Mouse (Mus musculus): ENCODE measurements around the gene Emc6. TPM values are rescaled to one million over a fixed set of nuclear protein-coding genes. Genes with fewer than 3 reads are reported as not detected.

Emc6 gene
- 10 to 100 TPM; 42.2 to 49.5 TPM for polyA plus RNA-seq (2017; shearing (Covaris generic))

DNA sequence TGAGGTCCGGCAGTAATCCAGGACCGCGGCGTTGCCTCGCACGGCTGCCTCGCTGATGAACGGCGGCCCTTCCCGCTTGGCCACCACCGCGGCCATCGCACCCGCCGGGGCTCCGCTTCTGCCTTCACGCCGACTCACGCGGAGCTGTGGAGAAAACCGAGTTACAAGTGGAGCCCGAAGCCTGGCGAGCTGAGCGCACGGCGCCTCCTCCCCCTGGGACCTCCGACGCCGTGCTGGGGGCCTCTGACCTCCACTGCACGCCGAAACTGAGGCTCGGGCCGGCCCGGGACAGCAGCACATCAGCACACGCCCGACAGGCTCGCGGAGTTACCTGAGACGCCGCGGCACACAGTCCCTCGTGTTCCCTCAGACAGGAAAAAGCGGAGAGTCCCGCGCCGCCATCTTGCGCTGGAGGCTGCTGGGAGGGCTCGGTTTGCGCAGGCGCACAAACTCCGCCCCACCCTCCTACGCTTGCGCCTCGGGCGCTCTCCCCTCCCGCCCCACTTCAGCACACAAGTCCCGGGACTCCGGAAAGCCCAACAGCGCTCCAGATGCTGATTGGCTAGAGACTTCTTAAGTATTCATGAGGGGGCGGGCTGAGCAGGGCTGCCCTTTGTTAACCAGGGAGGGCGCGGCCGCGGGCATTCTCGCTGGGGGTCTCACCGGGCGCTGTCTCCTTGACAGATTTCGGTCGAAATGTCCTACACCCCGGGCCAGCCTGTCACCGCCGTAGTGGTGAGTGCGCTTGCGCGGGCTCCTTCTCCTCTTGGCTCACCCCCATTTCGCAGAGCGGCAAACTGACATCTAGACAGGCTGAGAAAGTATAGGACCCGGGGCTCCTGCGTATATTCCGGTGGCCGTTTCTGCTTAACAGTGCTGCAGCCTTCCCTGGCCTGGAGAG is at the start of gene Emc6, which contains the start of gene Tax1bp3:
Emc6 (minus strand) TSS at position 430 of the 901 bp plus-strand sequence.
Tax1bp3 (plus strand) TSS at position 476 of the 901 bp plus-strand sequence.
- peak; percentile 98 for ATAC-seq

DNA sequence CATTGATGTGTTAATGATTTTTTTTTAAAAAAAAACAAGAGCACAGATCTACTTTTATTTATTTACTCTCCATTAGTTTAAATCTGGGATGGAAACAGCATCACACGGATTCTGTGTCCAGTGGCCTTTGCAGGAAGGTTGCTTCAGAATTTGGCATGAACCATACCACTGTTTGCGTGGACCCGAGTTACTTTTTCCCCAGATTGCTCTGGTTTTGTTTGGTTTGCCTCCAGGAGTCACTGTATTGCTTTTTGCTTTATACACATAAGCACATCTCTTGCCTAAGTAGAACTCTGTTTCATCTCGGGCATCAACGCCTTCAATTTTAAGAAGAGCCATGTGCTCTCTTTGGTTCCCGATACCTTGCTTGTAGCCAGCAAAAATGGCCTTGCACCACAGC is 49.0 kb upstream of the Emc6 start:
- no peak for ATAC-seq

DNA sequence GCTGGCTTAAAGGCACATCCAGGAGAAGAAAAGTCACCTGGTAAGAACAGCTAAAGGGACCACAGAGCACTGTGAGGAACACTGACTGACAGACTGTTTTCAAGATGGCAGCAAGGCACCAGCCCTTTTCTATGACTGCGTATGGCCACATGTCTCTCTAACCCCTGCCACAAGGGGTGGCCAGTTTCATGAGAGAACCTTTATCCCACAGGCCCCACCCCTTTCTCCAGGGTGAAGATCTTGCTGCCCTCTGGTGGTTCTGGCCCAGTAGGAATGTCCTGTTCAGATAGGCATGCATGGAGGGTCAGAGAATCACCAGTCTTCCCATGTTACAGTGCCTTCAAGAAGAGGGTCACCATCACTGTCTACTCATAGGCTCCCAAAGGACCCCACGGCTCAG is 47.1 kb upstream of the Emc6 start:
- no peak for ATAC-seq

DNA sequence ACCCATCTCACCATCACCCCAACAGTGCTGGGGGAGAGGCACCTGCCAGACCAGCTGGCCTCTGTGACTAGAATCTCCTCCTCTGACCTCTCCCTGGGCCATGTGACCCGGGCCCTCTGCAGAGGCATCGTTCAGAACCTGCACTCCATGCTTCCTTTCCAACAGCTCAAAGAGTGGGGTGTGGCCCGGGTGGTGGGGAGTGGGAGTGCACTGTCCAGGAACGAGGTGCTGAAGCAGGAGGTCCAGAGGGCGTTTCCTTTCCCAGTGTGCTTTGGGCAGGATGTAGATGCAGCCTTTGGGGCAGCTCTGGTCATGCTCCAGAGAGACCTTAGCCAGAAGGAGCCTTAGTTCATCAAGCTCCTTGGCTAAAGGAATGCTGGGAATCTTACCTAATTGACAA is 46.0 kb upstream of the Emc6 start:
- ATAC-seq, result no peak

DNA sequence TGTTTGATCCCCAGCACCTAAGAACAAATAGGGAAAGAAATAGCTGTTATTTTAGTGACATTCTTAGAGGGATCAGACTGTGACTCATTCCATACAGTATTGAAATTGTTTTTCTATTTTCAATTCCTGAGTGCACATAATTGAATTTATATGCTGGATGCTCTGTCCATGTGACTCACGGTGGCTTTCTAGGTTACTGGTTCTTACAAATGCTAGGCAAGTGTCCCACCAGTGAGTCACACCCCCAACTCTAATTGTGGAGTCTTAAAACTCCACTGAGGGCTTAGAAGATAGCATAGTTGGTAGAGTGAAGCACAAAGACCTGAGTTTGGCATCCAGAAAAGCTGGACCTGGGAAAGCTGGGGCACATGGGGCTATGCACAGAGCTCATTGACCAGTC is 43.8 kb upstream of the Emc6 start:
- no peak for ATAC-seq

DNA sequence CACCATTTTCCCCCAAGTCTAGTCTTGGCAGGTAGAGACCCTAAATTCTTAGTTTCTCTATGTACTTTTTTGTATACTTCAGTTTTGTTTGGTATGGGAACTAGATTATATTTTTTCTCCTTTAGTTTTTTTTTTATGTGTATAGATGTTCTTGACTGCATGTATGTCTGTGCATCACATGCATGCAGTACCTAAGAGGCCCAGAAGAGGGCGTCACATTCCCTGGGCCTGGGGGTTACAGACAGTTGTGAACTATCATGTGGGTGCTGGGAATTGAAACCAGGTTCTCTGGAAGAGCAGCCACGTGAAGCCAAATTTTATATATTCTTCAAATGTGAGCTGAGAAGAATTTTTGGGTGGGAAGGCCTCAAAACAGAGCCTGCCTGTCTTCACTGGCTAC is 42.8 kb upstream of the Emc6 start:
- ATAC-seq, result no peak

DNA sequence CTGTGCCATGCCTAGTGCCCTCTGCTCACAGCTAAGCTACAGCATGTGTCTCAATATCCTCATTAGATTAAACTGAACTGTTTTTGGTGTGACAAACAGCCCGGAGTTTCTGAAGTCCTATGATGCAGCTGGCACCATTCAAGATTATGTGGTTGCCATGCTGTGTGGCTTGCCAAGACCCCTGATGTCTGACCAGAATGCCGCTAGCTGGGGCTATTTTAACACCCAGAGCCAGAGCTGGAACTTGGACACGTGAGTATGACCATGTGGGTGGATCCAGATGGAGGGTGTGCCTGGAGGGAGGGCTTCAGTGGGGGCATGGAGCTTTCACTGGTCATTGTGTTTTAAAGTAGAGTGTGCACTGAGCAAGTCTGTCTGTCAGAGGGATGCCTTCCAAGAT is 37.1 kb upstream of the Emc6 start:
- no peak for ATAC-seq

DNA sequence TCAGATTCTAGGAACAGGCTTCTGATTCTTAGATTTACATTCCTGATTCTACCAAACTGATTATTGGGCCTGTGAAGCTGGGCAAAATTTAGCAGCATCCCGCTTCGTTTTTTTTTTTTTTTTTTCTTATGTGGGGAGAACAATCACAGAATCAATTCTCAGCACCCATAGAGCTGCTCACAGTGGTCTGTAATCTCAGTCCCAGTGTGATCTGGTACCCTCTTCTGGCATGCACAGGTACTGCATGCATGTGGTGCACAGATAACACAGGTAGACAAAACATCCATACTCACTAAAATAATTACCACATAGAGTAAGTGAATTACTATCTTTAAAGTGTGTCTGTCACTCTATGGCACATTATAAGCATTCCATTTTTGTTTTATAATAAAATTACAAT is 30.8 kb upstream of the Emc6 start:
- ATAC-seq, result no peak

DNA sequence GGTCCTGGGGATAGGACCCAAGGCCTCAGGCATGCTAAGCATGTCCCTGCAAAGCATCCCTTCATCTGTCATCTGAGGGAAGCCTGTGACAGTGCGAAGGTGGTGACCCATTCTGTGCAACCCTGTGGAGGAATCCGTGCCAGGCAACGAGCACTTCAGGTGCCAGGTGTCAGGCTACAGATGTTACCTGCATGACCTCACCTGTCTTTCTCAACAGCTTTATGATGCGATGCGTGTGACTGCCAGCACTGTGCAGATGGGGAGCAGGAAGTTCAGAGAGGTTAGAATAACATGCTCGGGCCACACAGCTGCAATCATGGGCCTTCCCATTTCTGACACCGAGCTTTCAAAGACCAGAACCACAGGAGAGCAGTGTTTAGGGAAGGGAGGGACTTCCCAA is 28.4 kb upstream of the Emc6 start:
- ATAC-seq, result no peak

DNA sequence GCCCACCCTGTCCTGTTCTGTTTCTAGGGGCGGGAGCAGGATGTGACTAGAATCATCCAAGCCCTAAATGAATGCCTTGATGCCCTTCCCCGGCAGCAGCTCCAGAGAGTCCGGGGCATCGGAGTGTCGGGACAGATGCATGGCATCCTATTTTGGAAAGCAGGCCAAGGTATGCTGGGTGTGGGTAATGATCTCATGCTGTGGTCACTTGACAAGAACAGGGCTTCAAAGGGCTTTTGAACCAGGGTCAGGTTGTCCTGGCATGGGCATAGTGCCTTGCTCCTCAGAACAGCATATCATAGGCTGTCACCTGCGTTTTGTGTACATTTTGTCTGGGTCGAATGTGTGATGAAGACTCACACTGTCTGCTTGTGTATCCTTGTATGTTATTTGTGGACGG is 27.1 kb upstream of the Emc6 start:
- ATAC-seq, result no peak

DNA sequence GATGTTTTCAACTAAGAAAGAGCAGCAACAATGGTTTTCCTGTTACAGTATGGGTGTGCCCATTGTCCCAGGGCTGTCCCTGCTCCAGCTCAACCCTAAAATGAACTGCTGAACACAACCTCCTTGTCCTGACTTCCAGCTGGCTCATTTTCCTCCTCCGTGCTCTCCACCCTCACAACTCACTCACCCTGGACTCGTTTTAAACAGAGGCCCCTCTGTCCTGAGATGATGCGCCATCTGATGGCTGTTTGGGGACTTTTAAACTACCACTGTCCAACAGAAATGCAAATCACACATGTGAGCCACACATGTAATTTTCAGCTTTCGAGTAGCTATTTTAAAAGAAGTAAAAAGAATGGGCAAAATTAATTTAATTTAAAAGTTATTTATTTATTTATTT is 24.8 kb upstream of the Emc6 start:
- no peak for ATAC-seq

DNA sequence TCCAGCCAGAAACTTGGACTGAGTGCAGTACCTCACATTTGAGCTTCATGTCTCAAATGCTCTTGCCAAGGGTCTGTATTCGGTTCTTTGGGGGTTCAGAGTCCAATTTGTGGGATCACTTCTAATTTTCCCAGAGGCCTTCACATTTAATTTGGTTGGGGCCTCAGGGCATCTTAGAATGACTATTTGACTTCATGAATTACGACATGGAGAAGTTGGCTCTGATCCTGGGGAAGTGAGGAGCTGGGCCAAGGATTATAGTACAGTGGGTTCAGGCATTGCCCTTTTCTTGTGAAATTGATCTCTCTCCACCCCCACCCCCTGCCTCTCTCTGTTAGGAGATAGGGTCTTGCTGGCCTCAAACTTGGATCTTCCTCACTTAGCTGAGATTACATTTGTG is 24.2 kb upstream of the Emc6 start:
- no peak for ATAC-seq

DNA sequence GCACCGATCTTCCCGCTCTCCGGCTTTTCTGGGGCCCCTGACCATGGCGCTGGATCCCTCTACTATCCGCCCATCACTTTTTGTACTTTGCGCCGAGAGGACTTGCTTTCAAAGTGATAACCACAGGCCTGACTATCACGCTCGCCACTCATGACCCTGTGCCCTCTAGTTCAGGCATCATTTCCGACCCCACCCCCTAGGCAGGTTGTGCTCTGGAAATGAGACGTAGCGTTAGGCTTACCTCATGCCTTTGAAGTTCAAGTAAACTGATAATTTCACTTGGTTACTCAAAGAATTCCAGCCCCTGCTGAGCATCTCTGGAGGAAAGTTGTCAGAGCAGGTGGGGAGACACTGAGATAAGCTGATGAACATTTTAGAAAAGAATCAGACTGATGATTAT is 23.0 kb upstream of the Emc6 start:
- ATAC-seq, result peak; percentile 32

DNA sequence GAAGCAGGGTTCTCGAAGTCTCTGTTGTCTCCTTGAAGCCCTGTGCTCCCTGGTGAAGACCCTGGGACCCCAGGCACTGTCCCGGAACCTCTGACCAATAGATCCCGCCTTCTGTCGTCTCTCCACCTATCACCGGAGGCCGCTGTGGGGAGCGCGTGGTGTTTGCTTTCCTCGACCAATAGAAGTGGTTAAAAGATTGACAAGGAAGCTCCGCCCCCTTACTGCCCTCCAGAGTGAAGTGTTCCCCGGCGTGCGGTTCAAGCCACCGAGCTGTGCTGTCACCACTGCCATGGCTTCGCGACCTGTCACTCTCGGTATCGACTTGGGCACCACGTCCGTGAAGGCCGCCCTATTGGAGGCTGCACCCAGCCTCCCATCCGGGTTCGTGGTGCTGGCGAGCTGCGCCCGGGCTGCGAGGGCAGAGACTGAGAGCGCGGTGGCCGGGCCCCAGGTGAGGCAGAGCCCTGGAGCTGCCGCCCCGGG is 22.4 kb upstream of the Emc6 start, which contains the start of gene Shpk:
Shpk (plus strand) TSS at position 231 of the 483 bp plus-strand sequence.
- ATAC-seq, result peak; percentile 95

DNA sequence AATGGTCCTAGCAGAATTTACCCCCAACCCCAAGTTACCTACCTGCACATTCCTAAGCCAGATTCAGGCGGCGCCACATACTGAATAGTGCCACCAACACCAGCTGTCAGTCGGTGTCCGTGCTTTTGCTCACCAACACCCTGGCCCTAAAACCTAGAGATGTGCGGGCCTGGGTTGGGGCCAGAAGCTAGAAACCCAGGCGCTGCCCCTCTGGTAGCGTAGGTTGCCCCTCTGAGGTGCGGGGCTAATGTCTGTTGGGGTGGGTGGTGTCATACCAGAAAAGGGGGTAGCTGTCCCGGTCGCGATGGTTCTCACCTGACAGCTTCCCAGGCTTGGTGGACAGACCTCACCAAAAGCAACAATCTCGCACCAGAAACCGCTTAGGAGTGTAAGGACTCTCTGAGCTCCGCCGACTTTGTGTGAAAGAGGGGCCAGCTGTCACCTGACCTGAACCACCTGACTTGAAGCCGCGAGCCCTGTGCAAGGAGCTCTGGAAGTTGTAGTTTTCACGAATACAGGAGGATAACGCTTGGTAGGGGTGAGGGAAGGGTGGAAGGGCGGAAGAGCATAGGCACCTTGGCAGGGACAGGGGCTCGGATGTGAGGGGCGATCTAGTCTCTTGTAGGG is 21.9 kb upstream of the Emc6 start, which contains the start of gene Ctns:
Ctns (minus strand) TSS at position 440 of the 627 bp plus-strand sequence.
- ATAC-seq, result peak; percentile 86

DNA sequence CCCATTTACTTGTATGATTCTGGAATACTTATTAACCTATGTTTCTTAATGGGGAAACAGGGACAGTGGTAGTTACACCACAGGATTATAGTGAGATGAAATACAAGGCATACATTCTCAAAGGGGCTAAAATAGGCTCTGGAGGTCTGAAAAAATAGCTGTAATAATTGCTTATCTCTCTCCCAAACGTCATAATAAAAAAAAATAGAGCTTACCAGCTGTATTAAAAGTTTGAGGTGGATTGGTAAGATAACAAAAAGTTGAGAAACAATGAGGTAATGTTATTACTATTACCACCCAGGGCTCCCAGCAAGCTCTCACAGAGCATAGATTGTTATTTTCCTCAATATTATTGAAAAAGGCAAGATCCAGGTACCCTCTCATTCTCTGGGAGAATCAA is 21.4 kb upstream of the Emc6 start:
- ATAC-seq, result no peak

DNA sequence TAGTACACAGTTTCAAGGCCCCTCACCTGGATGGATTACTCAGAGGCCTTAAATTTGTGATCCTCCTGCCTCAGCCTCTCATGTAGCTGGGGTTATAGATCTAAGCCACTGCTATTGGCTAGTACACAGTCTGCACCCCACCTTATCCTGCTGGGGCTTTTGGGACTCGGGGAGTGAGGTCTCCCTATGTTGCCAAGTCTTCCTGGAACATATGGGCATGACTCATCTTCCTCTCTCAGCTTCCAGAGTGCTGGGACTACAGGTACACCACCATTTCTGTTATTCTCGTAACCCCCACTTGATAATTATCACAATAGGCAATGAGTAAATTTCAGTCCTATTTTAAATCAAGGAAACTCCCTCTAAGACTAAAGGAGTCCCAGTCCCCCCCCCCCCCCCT is 17.6 kb upstream of the Emc6 start:
- no peak for ATAC-seq

DNA sequence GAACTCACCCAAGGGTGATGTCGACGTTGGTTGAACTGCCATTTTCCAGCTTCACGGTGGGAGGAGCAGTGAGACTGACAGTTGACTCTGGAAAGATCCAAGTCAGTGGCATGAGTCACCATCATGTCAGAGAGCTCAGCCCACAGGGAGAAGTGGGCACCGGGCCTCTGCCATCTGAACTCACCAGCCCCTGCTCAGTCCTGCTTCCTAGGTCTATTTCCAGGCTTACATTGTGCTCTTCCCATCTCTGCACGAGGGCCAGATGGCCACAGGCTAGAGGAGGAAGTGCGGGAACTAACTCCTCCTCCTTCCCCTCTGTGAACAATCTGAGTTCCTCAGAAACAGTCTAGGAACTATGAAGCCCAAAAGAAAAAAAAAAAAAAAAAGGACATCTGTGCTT is 16.2 kb upstream of the Emc6 start:
- no peak for ATAC-seq

DNA sequence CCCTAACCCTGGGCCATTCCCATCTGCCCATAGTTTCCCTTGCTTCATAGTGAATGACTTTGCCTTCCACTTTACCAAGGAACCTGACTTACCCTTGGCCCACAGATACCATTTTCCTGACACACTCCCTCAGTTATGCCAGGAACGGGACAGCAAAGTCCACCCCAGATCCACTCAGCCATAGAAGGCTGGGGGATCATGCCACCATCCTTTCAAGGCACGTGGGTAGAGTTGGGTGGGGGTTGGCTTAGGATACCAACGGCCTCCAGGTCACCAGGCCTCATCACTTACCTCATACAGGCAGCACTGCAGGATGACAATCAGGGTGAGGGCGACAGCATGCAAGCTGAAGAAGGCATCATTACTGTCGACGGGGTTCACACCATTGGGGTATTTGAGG is 10.4 kb upstream of the Emc6 start:
- no peak for ATAC-seq

DNA sequence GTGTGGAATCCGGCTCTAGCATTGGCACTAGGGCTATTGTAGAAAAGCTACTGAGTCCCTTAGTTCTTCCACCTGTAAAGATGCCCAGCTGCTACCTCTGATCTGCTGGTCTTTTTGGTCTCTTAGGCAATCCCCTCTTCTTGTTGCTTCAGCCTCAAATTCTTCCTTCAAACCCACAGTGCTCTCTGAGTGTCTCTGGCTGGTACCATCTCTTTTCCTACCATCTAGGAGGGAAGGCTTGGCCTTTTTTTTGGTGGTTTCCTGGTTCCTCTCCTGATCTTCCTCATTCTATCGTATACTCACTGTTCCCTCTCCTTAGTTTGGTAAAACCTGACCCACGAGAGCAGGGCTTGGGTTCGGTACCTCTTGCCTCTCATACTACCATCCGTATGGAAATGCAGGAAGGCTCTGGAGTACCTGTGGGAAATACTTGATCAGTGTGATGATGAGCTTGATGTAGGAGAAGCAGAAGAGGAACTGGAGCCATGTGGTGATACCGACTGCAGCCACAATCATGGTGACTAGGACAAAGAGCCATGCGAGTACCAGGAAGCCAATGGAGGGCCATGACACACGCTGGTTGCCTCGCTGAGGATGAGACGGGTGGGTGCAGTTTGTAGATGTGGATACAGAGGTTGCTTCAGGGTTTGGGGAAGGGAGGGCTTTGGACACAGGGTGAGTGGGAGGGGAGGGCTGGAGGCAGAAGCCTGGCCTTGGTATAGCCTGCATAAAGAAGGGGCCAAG is 9.2 kb upstream of the Emc6 start:
- ATAC-seq, result no peak

DNA sequence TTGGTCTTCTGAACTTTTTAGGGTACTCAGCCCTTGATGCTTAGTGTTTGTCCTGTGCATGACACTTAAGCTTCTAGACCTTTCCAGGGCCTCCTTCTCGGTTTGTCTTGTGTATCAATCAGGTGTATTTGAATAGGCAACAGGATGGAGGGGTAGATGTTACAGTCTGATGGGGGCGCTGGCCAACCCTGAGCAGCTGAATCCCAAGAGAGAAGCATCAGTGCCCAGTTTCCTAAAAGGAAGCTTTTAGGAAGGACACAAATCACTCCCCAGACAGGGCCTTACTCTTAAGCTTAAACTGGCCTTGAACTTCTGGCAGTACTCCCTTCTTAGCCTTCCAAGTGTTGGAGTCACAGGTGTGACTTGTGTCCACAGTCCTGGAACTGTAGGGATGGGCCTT is 1.1 kb upstream of the Emc6 start:
- ATAC-seq, result no peak

DNA sequence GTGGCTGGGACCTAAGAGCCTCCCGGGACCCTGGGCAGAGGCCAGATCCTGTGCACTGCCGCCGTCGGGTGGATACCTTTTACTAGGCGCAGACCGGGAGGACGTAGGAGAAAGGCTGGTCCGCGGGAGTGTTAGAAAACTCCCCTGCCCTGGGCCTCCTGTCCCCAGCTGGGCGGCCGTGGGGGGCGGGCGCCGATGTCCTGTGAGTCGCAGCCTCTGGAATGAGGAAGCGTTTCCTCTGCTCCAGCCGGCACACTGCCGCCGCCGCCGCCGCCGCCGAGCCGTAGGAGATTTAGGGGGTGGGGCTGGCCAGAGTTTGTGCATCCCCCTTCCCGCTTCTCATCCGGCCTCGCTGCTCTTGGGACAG is 655 bp upstream of the Emc6 start:
- peak; percentile 5 for ATAC-seq

DNA sequence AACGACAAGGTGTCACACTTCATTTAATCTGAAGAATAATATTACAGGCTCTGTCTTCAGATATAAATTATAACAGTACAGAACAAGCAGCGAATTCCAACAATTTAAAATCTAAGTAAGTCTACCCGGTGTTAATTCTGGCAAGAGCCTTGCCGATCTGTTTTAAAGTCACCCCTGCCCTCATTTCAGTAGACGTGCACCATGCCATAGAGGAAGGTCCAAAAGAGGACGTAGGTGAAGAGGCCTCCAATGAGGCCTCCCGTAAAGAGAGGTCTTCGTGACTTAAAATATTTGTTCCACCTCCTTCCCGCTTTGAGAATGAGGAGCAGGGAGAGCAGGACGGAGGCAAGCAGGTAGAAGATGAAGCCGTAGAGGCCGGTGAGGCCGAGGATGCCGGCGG is 651 bp downstream of the Emc6 start:
- no peak for ATAC-seq

Measured in CD4-positive, CD25-positive, alpha-beta regulatory T cell, adult 4 months (primary cell).